Mouse (Mus musculus): Measurements from ENCODE around the gene Sema7a.

Sema7a gene

DNA sequence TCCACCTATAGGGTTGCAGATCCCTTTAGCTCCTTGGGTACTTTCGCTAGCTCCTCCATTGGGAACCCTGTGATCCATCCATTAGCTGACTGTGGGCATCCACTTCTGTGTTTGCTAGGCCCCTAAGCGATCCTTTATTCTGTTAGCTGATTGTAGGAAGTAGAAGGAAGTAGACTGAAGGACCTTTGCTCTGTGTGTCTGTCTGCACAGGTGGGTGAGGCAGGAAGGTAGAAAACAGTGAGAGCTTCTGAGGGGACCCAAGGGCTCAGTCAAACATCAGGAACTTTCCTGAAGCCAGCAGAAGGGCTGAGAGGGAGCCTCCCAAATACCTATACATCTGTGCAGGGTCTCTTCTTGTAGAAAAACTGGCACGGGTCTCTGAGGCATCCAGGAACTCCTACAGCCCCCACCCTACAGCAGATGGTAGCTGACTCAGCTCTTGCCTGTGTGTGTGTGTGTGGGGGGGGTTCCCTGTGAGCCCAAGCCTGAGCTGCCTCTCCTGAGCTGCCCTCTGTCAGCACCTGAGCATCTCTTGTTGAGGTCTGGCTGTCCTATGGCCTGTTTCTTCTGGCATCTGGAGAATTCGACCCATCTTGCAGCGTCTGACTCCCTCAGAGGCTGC is 35.4 kb downstream of the Sema7a start:
- DNase-seq (ENCODE audit: low spot score in 2 of 2), result no peak

- DNase-seq (ENCODE audit: low spot score in 2 of 2), result no peak
Measured at GRCm38 (mm10) chr9:57978025-57978424, 38.1 kb downstream of the Sema7a start.

GRCm38 (mm10) chr9:57978858-57979257 is 38.9 kb downstream of the Sema7a start:
- no peak for DNase-seq (ENCODE audit: low spot score in 2 of 2)

GRCm38 (mm10) chr9:57980570-57980969 is 40.7 kb downstream of the Sema7a start:
- no peak for DNase-seq (ENCODE audit: low spot score in 2 of 2)

DNA sequence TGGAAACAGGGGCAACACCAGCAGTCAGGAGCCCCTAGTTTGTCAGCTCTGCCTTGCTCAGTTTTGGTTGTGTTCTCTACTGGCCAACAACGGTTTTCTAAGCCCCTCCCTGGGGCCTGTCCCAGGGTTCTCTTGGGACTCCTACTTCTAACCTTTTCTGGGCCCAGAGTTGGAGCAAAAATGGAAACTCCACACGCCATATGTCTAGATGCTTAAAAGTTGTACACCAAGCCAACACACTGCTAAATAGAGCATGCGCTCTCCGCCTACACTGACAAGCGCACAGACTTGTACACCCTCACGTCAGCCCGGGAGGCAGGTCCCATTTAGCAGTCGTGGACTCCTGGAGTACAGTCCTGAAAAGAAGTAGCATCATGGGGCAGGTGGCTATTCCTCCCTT is 45.4 kb downstream of the Sema7a start:
- DNase-seq (ENCODE audit: low spot score in 2 of 2), result peak; percentile 59 to 83

DNA sequence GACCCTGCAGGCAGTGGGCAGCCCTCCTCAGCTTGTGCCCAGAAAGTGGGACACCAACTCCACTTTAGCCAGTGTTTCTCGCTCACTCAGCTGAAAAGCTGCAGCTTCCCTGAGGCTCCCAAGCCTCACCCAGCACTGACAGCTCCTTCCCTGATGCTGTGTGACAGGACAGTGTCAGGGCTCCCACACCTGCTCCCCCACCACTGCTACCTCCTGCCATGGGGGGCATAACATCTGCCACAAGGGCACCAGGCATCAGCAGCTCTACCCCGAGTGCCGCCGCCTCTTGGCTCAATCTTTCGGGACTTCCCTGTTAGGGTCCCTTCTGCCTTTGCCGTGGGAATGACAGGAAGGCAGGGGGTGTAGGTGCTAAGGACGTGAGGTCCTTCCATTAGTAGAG is 46.4 kb downstream of the Sema7a start:
- DNase-seq (ENCODE audit: low spot score in 2 of 2), result no peak

DNA sequence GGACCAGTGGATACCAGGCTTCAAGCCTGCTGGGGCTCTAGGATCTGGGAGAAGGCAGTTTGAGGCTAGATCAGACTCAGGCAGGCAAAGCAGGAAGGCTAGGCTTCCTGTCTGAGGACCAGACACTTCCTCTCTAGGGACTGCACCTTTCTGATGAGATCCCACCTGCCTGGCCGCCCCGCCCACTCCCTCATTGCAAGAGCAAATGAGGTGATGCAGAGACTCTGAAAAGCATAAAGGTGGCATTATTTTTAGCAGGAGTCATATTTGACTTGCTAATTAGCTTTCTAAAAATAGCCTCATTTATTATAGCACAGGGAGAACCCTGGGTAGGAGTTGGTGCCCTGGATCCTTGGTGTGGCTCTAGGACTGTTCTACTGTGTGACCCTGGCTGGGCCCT is 48.2 kb downstream of the Sema7a start:
- DNase-seq (ENCODE audit: low spot score in 2 of 2), result no peak

- DNase-seq (ENCODE audit: low spot score in 2 of 2), result no peak
Measured at GRCm38 (mm10) chr9:57989309-57989708, 49.4 kb downstream of the Sema7a start.

DNA sequence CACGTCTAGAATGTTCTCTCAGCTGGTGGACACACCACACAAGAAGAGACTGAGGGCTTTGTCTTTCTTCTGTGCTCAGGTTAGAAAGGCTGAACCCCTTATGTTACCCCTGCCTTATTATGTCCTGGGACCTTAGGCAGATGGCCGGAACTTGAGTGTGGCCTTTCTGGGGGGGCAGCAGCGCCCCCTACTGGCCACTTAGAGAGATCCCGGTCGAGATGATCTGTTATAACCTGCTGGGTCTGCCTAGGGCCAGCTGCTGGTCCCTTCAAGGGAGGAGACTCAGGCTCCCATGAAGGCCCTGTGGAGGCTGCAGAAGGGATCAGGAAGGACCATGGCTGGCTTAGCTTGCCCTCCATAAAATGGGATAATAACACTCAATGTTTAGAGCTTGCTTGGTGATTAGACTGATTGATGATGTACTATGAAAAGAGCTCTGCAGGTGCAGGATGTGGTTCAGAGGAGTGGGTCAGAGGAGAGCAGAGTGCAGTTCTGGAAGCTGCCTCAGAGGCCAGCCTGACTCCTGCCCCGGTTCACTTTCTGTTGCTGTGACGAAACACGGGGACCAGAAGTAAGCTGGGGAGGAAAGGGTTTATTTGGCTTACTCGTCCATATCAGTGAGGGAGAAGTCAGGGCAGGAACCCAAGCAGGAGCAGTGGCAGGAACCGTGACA is 50.7 kb downstream of the Sema7a start:
- no peak for DNase-seq (ENCODE audit: low spot score in 2 of 2)

GRCm38 (mm10) chr9:57992060-57992459 is 52.1 kb downstream of the Sema7a start:
- DNase-seq (ENCODE audit: low spot score in 2 of 2), result no peak

GRCm38 (mm10) chr9:57992781-57993591 is 53.1 kb downstream of the Sema7a start:
- DNase-seq (ENCODE audit: low spot score in 2 of 2), result no peak

DNA sequence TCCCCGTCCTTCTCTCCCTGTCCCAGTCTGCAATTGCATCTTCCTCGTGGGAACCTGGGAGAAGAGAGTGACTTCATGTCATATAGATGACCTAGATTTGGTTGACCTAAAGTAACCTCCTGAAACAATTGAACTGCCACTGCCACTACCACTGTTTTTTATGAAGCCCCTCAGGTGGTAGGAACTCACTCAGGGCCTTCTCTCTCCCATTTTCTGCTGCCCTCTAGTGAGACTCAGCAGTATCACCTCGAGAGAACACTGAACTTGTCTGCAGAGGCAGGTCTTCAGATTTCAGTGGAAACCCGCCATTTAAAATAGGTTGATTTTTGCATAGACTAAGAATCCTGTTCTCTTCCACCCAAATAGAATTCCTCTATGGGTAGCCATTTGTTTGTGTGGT is 55.4 kb downstream of the Sema7a start:
- DNase-seq (ENCODE audit: low spot score in 2 of 2), result peak in 1 of 2 experiments; percentile 44

DNA sequence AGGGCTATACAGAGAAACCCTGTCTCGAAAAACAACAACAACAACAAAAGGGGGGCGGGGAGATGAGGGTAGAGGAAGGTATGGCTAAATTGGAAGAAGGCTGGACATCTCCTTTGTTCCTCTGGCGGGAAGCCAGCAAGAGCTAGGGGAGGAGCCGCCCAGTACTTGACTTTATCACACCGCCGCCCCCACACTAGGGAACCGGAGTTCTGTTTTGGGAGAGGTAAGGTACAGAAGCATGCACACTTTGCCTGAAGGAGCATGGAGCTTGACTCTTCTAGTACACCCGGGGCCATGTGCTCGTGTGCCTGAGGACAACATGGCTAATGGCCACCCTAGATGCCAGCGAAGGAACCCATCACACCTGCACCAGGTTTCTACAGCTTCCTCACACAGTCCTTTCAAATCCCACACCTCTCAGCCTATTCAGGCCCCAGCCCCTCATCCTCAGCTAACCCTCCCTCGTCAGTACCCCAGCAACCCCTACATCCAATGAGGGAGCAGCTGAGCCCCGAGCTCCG is 57.7 kb downstream of the Sema7a start:
- DNase-seq (ENCODE audit: low spot score in 2 of 2), result no peak

- DNase-seq (ENCODE audit: low spot score in 2 of 2), result peak in 1 of 2 experiments; percentile 67
Measured at GRCm38 (mm10) chr9:57998032-57998659, 58.2 kb downstream of the Sema7a start.

GRCm38 (mm10) chr9:57998685-57999084 is 58.8 kb downstream of the Sema7a start:
- no peak for DNase-seq (ENCODE audit: low spot score in 2 of 2)

- no peak for DNase-seq (ENCODE audit: low spot score in 2 of 2)
Measured at GRCm38 (mm10) chr9:57999676-58000075, 59.8 kb downstream of the Sema7a start.

DNA sequence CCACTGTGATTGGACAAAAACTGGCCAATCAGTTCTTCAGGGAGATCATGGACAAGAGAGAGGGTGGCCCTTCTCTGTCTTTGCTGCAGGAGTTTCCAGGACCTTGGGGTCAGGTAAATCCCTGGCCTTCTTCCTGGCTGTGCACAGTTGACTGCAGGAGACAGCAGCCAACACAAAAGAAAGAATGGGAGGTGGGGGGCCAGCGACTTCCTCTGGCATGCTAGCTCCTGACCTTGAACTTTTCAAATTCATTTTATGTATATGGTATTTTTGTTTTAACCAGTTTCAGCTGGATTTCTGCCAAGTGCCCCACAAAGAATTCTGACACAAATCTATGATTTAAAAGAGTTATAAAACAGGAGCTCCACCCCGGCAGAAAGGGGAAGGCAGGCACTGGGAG is 63.4 kb downstream of the Sema7a start:
- DNase-seq (ENCODE audit: low spot score in 2 of 2), result no peak

- DNase-seq (ENCODE audit: low spot score in 2 of 2), result peak in 1 of 2 experiments; percentile 49
Measured at GRCm38 (mm10) chr9:58005753-58006461, 66.0 kb downstream of the Sema7a start, which contains the start of gene Cyp11a1. Gene Cyp11a1, plus strand, starts transcription at chr9:58006411.

DNA sequence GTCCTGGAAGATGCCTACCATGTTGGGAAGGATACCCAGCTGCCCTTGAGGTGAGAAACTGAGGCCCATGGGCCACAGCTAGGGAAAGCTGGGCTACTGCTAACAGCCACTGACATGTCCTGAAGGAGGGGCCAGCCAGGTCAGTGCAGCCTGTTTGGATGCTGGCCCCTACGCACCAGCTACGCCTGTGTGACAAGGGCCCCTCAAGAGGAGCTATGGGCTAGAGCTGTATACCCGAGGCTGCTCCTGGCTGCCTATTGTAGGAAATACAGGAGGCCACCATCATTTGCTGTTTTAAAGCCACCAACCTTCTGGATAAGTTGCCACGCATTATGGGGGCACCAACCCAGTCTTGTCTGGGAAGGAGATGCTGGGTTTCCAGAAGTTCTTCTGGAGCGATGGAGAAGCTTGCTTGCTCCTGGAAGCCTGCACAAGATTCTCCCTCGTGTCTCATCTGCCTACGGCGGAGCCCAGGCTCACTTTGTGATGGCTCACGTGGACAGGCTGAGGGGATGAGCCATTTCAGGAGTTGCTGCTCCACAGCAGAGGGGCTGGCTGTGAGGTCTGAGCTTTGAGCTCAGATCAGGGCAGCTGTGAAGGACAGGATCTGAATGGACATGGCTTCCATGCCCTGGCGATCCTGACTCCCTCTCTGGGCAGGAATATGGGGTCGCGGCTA is 68.6 kb downstream of the Sema7a start:
- no peak for DNase-seq (ENCODE audit: low spot score in 2 of 2)

GRCm38 (mm10) chr9:58009015-58009362 is 69.1 kb downstream of the Sema7a start:
- no peak for DNase-seq (ENCODE audit: low spot score in 2 of 2)

- no peak for DNase-seq (ENCODE audit: low spot score in 2 of 2)
Measured at GRCm38 (mm10) chr9:58009588-58009987, 69.7 kb downstream of the Sema7a start.

Data from left cerebral cortex, adult 9 months (tissue).